ENCODE assay signal across 8 mouse cellular contexts in genomic region chr5:64389202-64389929, GRCm38 (mm10).
DNase-seq lines count a peak whose midpoint lies in the region; ATAC-seq lines count a peak whose summit lies in the region.

No protein-coding gene starts in this region.

- intact Hi-C loops in left cerebral cortex, postnatal 25 days (cut with DNase I): no loop called here

- no peak for DNase-seq in kidney, adult 8-10 months
- no peak for DNase-seq in hindbrain, embryonic 14.5 days (ENCODE audit: low spot score)
- no peak for DNase-seq in left cerebral cortex, postnatal 25 days (ENCODE audit: low spot score in 2 of 2)
- no peak for DNase-seq in left cerebral cortex, adult 9 months (ENCODE audit: low spot score in 2 of 2)
- no peak for DNase-seq in gastrocnemius, adult 8-10 months (ENCODE audit: low spot score in 2 of 2)

- no peak overlapping the region for H3K4me3 ChIP-seq in kidney, embryonic 15.5 days (replicated peaks)
- no peak overlapping the region for H3K4me3 ChIP-seq in embryonic facial prominence, embryonic 13.5 days
- H3K4me3 ChIP-seq in hindbrain, embryonic 14.5 days (replicated peaks; ENCODE audit: low read length): no peak overlapping the region
- no peak overlapping the region for H3K4me3 ChIP-seq in midbrain, embryonic 12.5 days

- 7% methylated on average over 6 of the region's 6 CpGs for WGBS in kidney, embryonic 15.5 days
- WGBS in embryonic facial prominence, embryonic 13.5 days: 11% methylated on average over 6 of the region's 6 CpGs
- 10% methylated on average over 6 of the region's 6 CpGs for WGBS in hindbrain, embryonic 14.5 days
- WGBS in midbrain, embryonic 12.5 days: 40% methylated on average over 6 of the region's 6 CpGs

- H3K4me2 ChIP-seq in kidney, embryonic 15.5 days: no peak overlapping the region
- no peak overlapping the region for H3K4me2 ChIP-seq in embryonic facial prominence, embryonic 13.5 days
- H3K4me2 ChIP-seq in hindbrain, embryonic 14.5 days (replicated peaks): 0 out of 2 replicates have a peak overlapping the region, but pooled peaks have one; percentile 4
- no peak overlapping the region for H3K4me2 ChIP-seq in midbrain, embryonic 12.5 days (replicated peaks)

- H3K36me3 ChIP-seq in kidney, embryonic 15.5 days: no peaks in the 10 kb centered on the region
- no peaks in the 10 kb centered on the region for H3K36me3 ChIP-seq in embryonic facial prominence, embryonic 13.5 days
- no peaks in the 10 kb centered on the region for H3K36me3 ChIP-seq in hindbrain, embryonic 14.5 days (replicated peaks; ENCODE audit: control insufficient read depth, insufficient read depth)
- H3K36me3 ChIP-seq in midbrain, embryonic 12.5 days: no peaks in the 10 kb centered on the region

- ATAC-seq in kidney, embryonic 15.5 days (replicated peaks; ENCODE audit: low FRiP score): peak; percentile 74
- 0 out of 2 replicates have a peak, but pooled peaks have one; percentile 65 for ATAC-seq in embryonic facial prominence, embryonic 13.5 days (ENCODE audit: insufficient number of reproducible peaks, insufficient read depth, low FRiP score, low TSS enrichment, low read depth)
- ATAC-seq in hindbrain, embryonic 14.5 days (ENCODE audit: low FRiP score): peak; percentile 55; the same call in 1 of the 2 replicates
- peak; percentile 38; the same call in 1 of the 2 replicates for ATAC-seq in midbrain, embryonic 12.5 days (ENCODE audit: low FRiP score, low read depth)

- H3K9ac ChIP-seq in kidney, embryonic 15.5 days: no peak overlapping the region
- H3K9ac ChIP-seq in embryonic facial prominence, embryonic 13.5 days: no peak overlapping the region
- no peak overlapping the region for H3K9ac ChIP-seq in hindbrain, embryonic 14.5 days
- no peak overlapping the region for H3K9ac ChIP-seq in midbrain, embryonic 12.5 days (replicated peaks)

- no peaks in the 10 kb centered on the region for H3K9me3 ChIP-seq in kidney, embryonic 15.5 days (replicated peaks)
- H3K9me3 ChIP-seq in embryonic facial prominence, embryonic 13.5 days: no peaks in the 10 kb centered on the region
- no peaks in the 10 kb centered on the region for H3K9me3 ChIP-seq in hindbrain, embryonic 14.5 days (ENCODE audit: control insufficient read depth, low read length)
- H3K9me3 ChIP-seq in midbrain, embryonic 12.5 days: no peaks in the 10 kb centered on the region

- peak overlapping the region; percentile 85 for H3K27ac ChIP-seq in kidney, embryonic 15.5 days
- H3K27ac ChIP-seq in embryonic facial prominence, embryonic 13.5 days: peak overlapping the region; percentile 35; the same call in 1 of the 2 replicates
- H3K27ac ChIP-seq in hindbrain, embryonic 14.5 days: peak overlapping the region; percentile 1; the same call in 1 of the 2 replicates
- H3K27ac ChIP-seq in midbrain, embryonic 12.5 days (replicated peaks): no peak overlapping the region

- H3K27me3 ChIP-seq in kidney, embryonic 15.5 days: no peaks in the 10 kb centered on the region
- no peaks in the 10 kb centered on the region for H3K27me3 ChIP-seq in embryonic facial prominence, embryonic 13.5 days
- 0 out of 2 replicates have a peak, but pooled peaks cover 5% of the 10 kb centered on the region for H3K27me3 ChIP-seq in hindbrain, embryonic 14.5 days (ENCODE audit: control insufficient read depth, insufficient read depth, low read length)
- H3K27me3 ChIP-seq in midbrain, embryonic 12.5 days: peaks cover 3% of the 10 kb centered on the region; the same call in 1 of the 2 replicates

- H3K4me1 ChIP-seq in kidney, embryonic 15.5 days: peaks cover 58% of the 10 kb centered on the region
- H3K4me1 ChIP-seq in embryonic facial prominence, embryonic 13.5 days: peaks cover 26% of the 10 kb centered on the region
- H3K4me1 ChIP-seq in hindbrain, embryonic 14.5 days (replicated peaks; ENCODE audit: control insufficient read depth, insufficient read depth, low read length): peaks cover 9% of the 10 kb centered on the region
- peaks cover 15% of the 10 kb centered on the region for H3K4me1 ChIP-seq in midbrain, embryonic 12.5 days
